Mouse (Mus musculus) spleen, adult 2 months (tissue): ENCODE results near the gene Slc12a5.

Experiments used
- CTCF ChIP-seq: fragments of 200-500 bp; IDR thresholded peaks from 2 replicates; pipeline ENCODE4 v1.5.1; 2011; ENCODE audit warnings: mild to moderate bottlenecking, inconsistent platforms; ENCODE audit not compliant: insufficient read depth, insufficient read length, insufficient replicate concordance; ENCODE audit errors: extremely low read depth
- POLR2A ChIP-seq: fragments of 200-500 bp; IDR thresholded peaks from 2 replicates; pipeline ENCODE4 v1.6.1; 2011; ENCODE audit warnings: low read depth, low read length, inconsistent platforms

DNA sequence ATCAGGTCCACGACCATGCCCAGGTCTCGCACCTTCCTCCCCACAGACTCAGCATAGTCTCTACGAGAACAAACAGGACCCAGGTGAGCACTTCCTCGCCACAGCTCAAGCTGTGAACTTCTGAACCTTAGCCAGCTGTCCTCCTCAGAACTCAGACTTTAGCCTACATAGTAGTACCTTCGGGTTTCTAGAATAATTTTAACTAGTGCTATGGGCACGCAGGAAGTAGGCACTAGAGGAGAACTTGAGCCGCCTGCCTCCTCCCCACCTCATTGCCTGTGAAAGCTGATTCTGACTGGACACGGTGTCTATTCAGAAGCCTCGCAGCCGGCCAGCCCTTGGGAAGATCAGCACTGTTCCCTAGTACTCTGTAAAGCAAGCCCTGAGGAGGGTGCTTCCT is 43.6 kb downstream of the Slc12a5 start:
- TF ChIP-seq CTCF (no peak), POLR2A (no peak)
